ENCODE assay signal across 7 mouse cellular contexts in genomic region chr2:154702637-154703315, GRCm38 (mm10). TPM values are rescaled to one million over a fixed set of nuclear protein-coding genes. Genes with fewer than 3 reads are reported as not detected.
DNase-seq lines count a peak whose midpoint lies in the region; ATAC-seq lines count a peak whose summit lies in the region.

No protein-coding gene starts in this region.

- no peaks in the 10 kb centered on the region for H3K27me3 ChIP-seq in forebrain, embryonic 14.5 days (replicated peaks; ENCODE audit: control insufficient read depth, insufficient read depth, low read length)
- no peaks in the 10 kb centered on the region for H3K27me3 ChIP-seq in hindbrain, embryonic 13.5 days
- H3K27me3 ChIP-seq in limb, embryonic 11.5 days (ENCODE audit: control insufficient read depth, insufficient read depth, low read length), result no peaks in the 10 kb centered on the region
- 0 out of 2 replicates have a peak, but pooled peaks cover 4% of the 10 kb centered on the region for H3K27me3 ChIP-seq in midbrain, embryonic 12.5 days

- 0 out of 2 replicates have a peak, but pooled peaks cover 3% of the 10 kb centered on the region for H3K36me3 ChIP-seq in forebrain, embryonic 14.5 days (ENCODE audit: control insufficient read depth, insufficient read depth, low read length)
- H3K36me3 ChIP-seq in hindbrain, embryonic 13.5 days, result peaks cover 12% of the 10 kb centered on the region
- no peaks in the 10 kb centered on the region for H3K36me3 ChIP-seq in limb, embryonic 11.5 days (ENCODE audit: control insufficient read depth, insufficient read depth, low read length)
- no peaks in the 10 kb centered on the region for H3K36me3 ChIP-seq in midbrain, embryonic 12.5 days

- H3K4me1 ChIP-seq in forebrain, embryonic 14.5 days (ENCODE audit: control insufficient read depth, insufficient read depth, low read length), result no peaks in the 10 kb centered on the region; the same call in 1 of the 2 replicates
- peaks cover 8% of the 10 kb centered on the region; the same call in 1 of the 2 replicates for H3K4me1 ChIP-seq in hindbrain, embryonic 13.5 days (replicated peaks)
- 0 out of 2 replicates have a peak, but pooled peaks cover 2% of the 10 kb centered on the region for H3K4me1 ChIP-seq in limb, embryonic 11.5 days (ENCODE audit: control insufficient read depth, insufficient read depth, low read length)
- no peaks in the 10 kb centered on the region for H3K4me1 ChIP-seq in midbrain, embryonic 12.5 days

- no peak overlapping the region for H3K9ac ChIP-seq in forebrain, embryonic 14.5 days (ENCODE audit: low read length)
- peak overlapping the region; percentile 20 for H3K9ac ChIP-seq in hindbrain, embryonic 13.5 days
- no peak overlapping the region for H3K9ac ChIP-seq in limb, embryonic 11.5 days (ENCODE audit: low read length)
- H3K9ac ChIP-seq in midbrain, embryonic 12.5 days (replicated peaks), result no peak overlapping the region; the same call in 1 of the 2 replicates

- WGBS in forebrain, embryonic 14.5 days, result 3% methylated on average over 17 of the region's 17 CpGs
- 5% methylated on average over 17 of the region's 17 CpGs for WGBS in hindbrain, embryonic 13.5 days
- WGBS in limb, embryonic 11.5 days, result 5% methylated on average over 17 of the region's 17 CpGs
- WGBS in midbrain, embryonic 12.5 days, result 4% methylated on average over 17 of the region's 17 CpGs

- peak; percentile 78 for ATAC-seq in forebrain, embryonic 14.5 days
- ATAC-seq in hindbrain, embryonic 13.5 days (ENCODE audit: low FRiP score), result peak; percentile 69; the same call in 1 of the 2 replicates
- ATAC-seq in limb, embryonic 11.5 days (ENCODE audit: insufficient number of reproducible peaks, low FRiP score, low TSS enrichment, low read depth), result peak; percentile 44; the same call in 1 of the 2 replicates
- peak; percentile 44 for ATAC-seq in midbrain, embryonic 12.5 days (ENCODE audit: low FRiP score, low read depth)

- no peak overlapping the region for H3K4me3 ChIP-seq in forebrain, embryonic 14.5 days (ENCODE audit: low read depth, low read length)
- H3K4me3 ChIP-seq in hindbrain, embryonic 13.5 days, result no peak overlapping the region
- H3K4me3 ChIP-seq in limb, embryonic 11.5 days (ENCODE audit: low read depth, low read length), result no peak overlapping the region
- H3K4me3 ChIP-seq in midbrain, embryonic 12.5 days, result no peak overlapping the region

- no peak overlapping the region for H3K27ac ChIP-seq in forebrain, embryonic 14.5 days (ENCODE audit: low read depth, low read length)
- H3K27ac ChIP-seq in hindbrain, embryonic 13.5 days, result no peak overlapping the region
- no peak overlapping the region for H3K27ac ChIP-seq in limb, embryonic 11.5 days (replicated peaks; ENCODE audit: low read depth, low read length)
- no peak overlapping the region for H3K27ac ChIP-seq in midbrain, embryonic 12.5 days (replicated peaks)

- H3K9me3 ChIP-seq in forebrain, embryonic 14.5 days (replicated peaks; ENCODE audit: control insufficient read depth, low read length), result no peaks in the 10 kb centered on the region
- H3K9me3 ChIP-seq in hindbrain, embryonic 13.5 days, result no peaks in the 10 kb centered on the region
- H3K9me3 ChIP-seq in limb, embryonic 11.5 days (ENCODE audit: control insufficient read depth, low read length), result no peaks in the 10 kb centered on the region
- H3K9me3 ChIP-seq in midbrain, embryonic 12.5 days, result no peaks in the 10 kb centered on the region

- peak; percentile 72 for DNase-seq in R1 (ENCODE audit: low read depth, low spot score)
- DNase-seq in cerebellum, adult 11 months, result peak; percentile 68
- peak; percentile 74 for DNase-seq in forebrain, embryonic 14.5 days (ENCODE audit: low spot score)
- DNase-seq in limb, embryonic 11.5 days (ENCODE audit: low spot score), result peak; percentile 87
- DNase-seq in spleen, adult 12 weeks (ENCODE audit: low spot score), result peak; percentile 41

- H3K4me2 ChIP-seq in forebrain, embryonic 14.5 days (ENCODE audit: low read length), result peak overlapping the region; percentile 38; the same call in 1 of the 2 replicates
- peak overlapping the region; percentile 42 for H3K4me2 ChIP-seq in hindbrain, embryonic 13.5 days
- no peak overlapping the region for H3K4me2 ChIP-seq in limb, embryonic 11.5 days (ENCODE audit: low read depth, severe bottlenecking)
- peak overlapping the region; percentile 39 for H3K4me2 ChIP-seq in midbrain, embryonic 12.5 days (replicated peaks)

RNA-seq across cellular contexts. Expression of gene Chmp4b, which starts 51.3 kb away (rescaled TPM):
- 21.6 and 22.4 TPM in 2 replicates for polyA plus RNA-seq in forebrain, embryonic 14.5 days (2014; fragmentation: Nextera tagmentation; extraction: Ambion mirVana)
- polyA plus RNA-seq in hindbrain, embryonic 13.5 days (2015; fragmentation: Nextera tagmentation; extraction: Ambion mirVana), result 29.0 and 30.4 TPM in 2 replicates
- polyA plus RNA-seq in limb, embryonic 11.5 days (2014; fragmentation: Nextera tagmentation; extraction: Ambion mirVana), result 12.8 and 13.7 TPM in 2 replicates
- polyA plus RNA-seq in midbrain, embryonic 12.5 days (2016; fragmentation: Nextera tagmentation; extraction: Ambion mirVana), result 26.1 and 27.9 TPM in 2 replicates
